Mouse (Mus musculus) limb, embryonic 14.5 days (tissue): ENCODE data around the gene Prrt3. TPM values are rescaled to one million over a fixed set of nuclear protein-coding genes. Genes with fewer than 3 reads are reported as not detected.

Source experiments
- ATAC-seq: fragments of 200-750 bp; cut with Nextera tagmentation; 2 replicates; pipeline ENCODE4 v1.8.0; 2017; ENCODE audit warnings: low read depth, moderate number of reproducible peaks, moderate TSS enrichment; ENCODE audit not compliant: low FRiP score
- DNase-seq: peaks from one replicate; pipeline ENCODE4 v3.0.0-alpha.2; 2015; ENCODE audit warnings: low spot score
- H3K27ac ChIP-seq: fragments of 300-500 bp; sonication (generic); replicated peaks from 2 replicates; pipeline ENCODE4 v1.5.1; 2014; ENCODE audit warnings: low read depth, mild to moderate bottlenecking, low read length, moderate library complexity, mixed read lengths
- H3K27me3 ChIP-seq: fragments of 300-500 bp; sonication (generic); 2 replicates; pipeline ENCODE4 v1.6.1; 2014; ENCODE audit warnings: low read length, mixed read lengths; ENCODE audit not compliant: control insufficient read depth, insufficient read depth
- H3K36me3 ChIP-seq: fragments of 300-500 bp; sonication (generic); 2 replicates; pipeline ENCODE4 v1.6.1; 2014; ENCODE audit warnings: mild to moderate bottlenecking, low read length, moderate library complexity, mixed read lengths; ENCODE audit not compliant: control insufficient read depth, insufficient read depth
- H3K4me1 ChIP-seq: fragments of 300-500 bp; sonication (generic); 2 replicates; pipeline ENCODE4 v1.6.1; 2014; ENCODE audit warnings: antibody characterized with exemption, low read length, mixed read lengths; ENCODE audit not compliant: control insufficient read depth, insufficient read depth
- H3K4me2 ChIP-seq: fragments of 300-500 bp; sonication (generic); replicated peaks from 2 replicates; pipeline ENCODE4 v1.6.1; 2014; ENCODE audit warnings: low read depth, mild to moderate bottlenecking, low read length, moderate library complexity; ENCODE audit not compliant: severe bottlenecking
- H3K4me3 ChIP-seq: fragments of 300-500 bp; sonication (generic); replicated peaks from 2 replicates; pipeline ENCODE4 v1.5.1; 2014; ENCODE audit warnings: low read length
- H3K9ac ChIP-seq: fragments of 300-500 bp; sonication (generic); 2 replicates; pipeline ENCODE4 v1.6.1; 2014; ENCODE audit warnings: mild to moderate bottlenecking, low read depth, low read length, moderate library complexity; ENCODE audit not compliant: severe bottlenecking
- H3K9me3 ChIP-seq: fragments of 300-500 bp; sonication (generic); 2 replicates; pipeline ENCODE4 v1.6.1; 2016; ENCODE audit warnings: low read length; ENCODE audit not compliant: control insufficient read depth
- POLR2A ChIP-seq: fragments of 200-500 bp; IDR thresholded peaks from 2 replicates; pipeline ENCODE4 v1.8.0; 2012; ENCODE audit warnings: inconsistent platforms, mild to moderate bottlenecking, moderate library complexity, borderline replicate concordance; ENCODE audit not compliant: insufficient read depth, insufficient read length; ENCODE audit errors: extremely low read depth
- WGBS: fragments of 180-500 bp; shearing (Covaris S2); extraction: QIAGEN DNeasy Blood & Tissue Kit; methylation state at CpG from one replicate; pipeline ENCODE4 v1.1.7; 2014; 5-methylcytosine and 5-hydroxymethylcytosine counted together
- polyA plus RNA-seq, 2 experiments: library from polyadenylated mRNA; depleted of rRNA in 1 of 2; stranded (reverse) in 1 of 2; unstranded in 1 of 2; fragments of >200 nt; fragmentation: Nextera tagmentation in 1 of 2; extraction: Ambion mirVana in 1 of 2; gene quantifications; 2 replicates each; pipeline versions ENCODE4 v1.2.1 to v1.2.3; 2012 to 2014

Prrt3 gene
- polyA plus RNA-seq, 2 experiments = 0.36 to 0.73 TPM

GRCm38 (mm10) chr6:113489410-113489809 lies 12.3 kb downstream of the Prrt3 start:
- 93% methylated on average over 14 of the region's 14 CpGs for WGBS

GRCm38 (mm10) chr6:113487125-113487576 lies 14.6 kb downstream of the Prrt3 start:
- ATAC-seq (no peak), DNase-seq (peak; percentile 73)
- H3K9ac ChIP-seq = no peak overlapping the region
- H3K4me2 ChIP-seq = no peak overlapping the region
- TF ChIP-seq POLR2A = no peak
- H3K36me3 ChIP-seq = peaks cover 6% of the 10 kb centered on the region; the same call in 1 of the 2 replicates
- 20% methylated on average over 7 of the region's 7 CpGs for WGBS
- peaks cover 9% of the 10 kb centered on the region for H3K27me3 ChIP-seq
- H3K9me3 ChIP-seq = no peaks in the 10 kb centered on the region
- H3K27ac ChIP-seq = no peak overlapping the region
- no peak overlapping the region for H3K4me3 ChIP-seq
- H3K4me1 ChIP-seq = peaks cover 8% of the 10 kb centered on the region; the same call in 1 of the 2 replicates

More at GRCm38 (mm10) chr6:113489410-113489809, 12.3 kb downstream of the Prrt3 start:
- Histone ChIP-seq H3K4me2 (no peak overlapping the region), H3K4me1 (peaks cover 5% of the 10 kb centered on the region; the same call in 1 of the 2 replicates), H3K27me3 (peaks cover 5% of the 10 kb centered on the region; the same call in 1 of the 2 replicates), H3K36me3 (peaks cover 6% of the 10 kb centered on the region; the same call in 1 of the 2 replicates), H3K9me3 (no peaks in the 10 kb centered on the region), H3K4me3 (no peak overlapping the region), H3K9ac (no peak overlapping the region), H3K27ac (no peak overlapping the region)
- TF ChIP-seq POLR2A = no peak
- ATAC-seq (no peak), DNase-seq (no peak)

DNA sequence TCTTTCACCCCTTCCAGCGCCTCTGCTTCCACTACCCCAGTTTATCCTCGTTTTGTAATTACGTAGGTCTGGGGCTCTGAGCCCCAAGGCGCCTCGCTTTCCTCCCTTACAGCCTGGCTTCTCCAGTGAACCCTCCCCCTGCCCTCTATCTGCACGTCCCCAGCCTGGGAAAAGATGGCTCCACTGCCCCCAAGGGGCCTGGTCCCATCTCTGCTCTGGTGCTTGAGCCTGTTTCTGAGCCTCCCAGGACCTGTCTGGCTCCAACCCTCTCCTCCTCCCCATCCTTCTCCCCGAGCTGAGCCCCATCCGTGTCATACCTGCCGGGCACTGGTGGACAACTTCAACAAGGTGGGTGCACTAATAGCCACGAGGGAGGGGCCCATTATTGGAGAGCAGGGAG lies 18.0 kb downstream of the Prrt3 start:
- no peak for TF ChIP-seq POLR2A
- 11% methylated on average over 10 of the region's 10 CpGs for WGBS
- no peak for DNase-seq

GRCm38 (mm10) chr6:113483100-113483615 lies 18.6 kb downstream of the Prrt3 start, which contains the start of gene Creld1:
Creld1 (plus strand) TSS chr6:113483297.
- peak within 1 kb of the TSS; percentile 69 for H3K4me2 ChIP-seq
- H3K4me1 ChIP-seq = peaks cover 8% of the 10 kb centered on the region; the same call in 1 of the 2 replicates
- WGBS = 2% methylated on average over 26 of the region's 26 CpGs
- no peaks in the 10 kb centered on the region for H3K36me3 ChIP-seq
- H3K9ac ChIP-seq = peak within 1 kb of the TSS; percentile 44
- ATAC-seq (peak; percentile 94), DNase-seq (peak; percentile 91)
- TF ChIP-seq POLR2A = no peak
- H3K27ac ChIP-seq = 0 out of 2 replicates have a peak within 1 kb of the TSS, but pooled peaks have one; percentile 3
- peaks cover 26% of the 10 kb centered on the region for H3K27me3 ChIP-seq
- no peaks in the 10 kb centered on the region for H3K9me3 ChIP-seq
- H3K4me3 ChIP-seq = peak within 1 kb of the TSS; percentile 41

More for the DNA sequence above, 18.0 kb downstream of the Prrt3 start:
- H3K27me3 ChIP-seq = peaks cover 26% of the 10 kb centered on the region
- H3K4me1 ChIP-seq = peaks cover 8% of the 10 kb centered on the region; the same call in 1 of the 2 replicates
- H3K4me3 ChIP-seq = peak overlapping the region; percentile 41
- H3K9me3 ChIP-seq = no peaks in the 10 kb centered on the region
- no peak overlapping the region for H3K27ac ChIP-seq
- no peak for ATAC-seq
- peak overlapping the region; percentile 69 for H3K4me2 ChIP-seq
- peak overlapping the region; percentile 44 for H3K9ac ChIP-seq
- H3K36me3 ChIP-seq = no peaks in the 10 kb centered on the region

DNA sequence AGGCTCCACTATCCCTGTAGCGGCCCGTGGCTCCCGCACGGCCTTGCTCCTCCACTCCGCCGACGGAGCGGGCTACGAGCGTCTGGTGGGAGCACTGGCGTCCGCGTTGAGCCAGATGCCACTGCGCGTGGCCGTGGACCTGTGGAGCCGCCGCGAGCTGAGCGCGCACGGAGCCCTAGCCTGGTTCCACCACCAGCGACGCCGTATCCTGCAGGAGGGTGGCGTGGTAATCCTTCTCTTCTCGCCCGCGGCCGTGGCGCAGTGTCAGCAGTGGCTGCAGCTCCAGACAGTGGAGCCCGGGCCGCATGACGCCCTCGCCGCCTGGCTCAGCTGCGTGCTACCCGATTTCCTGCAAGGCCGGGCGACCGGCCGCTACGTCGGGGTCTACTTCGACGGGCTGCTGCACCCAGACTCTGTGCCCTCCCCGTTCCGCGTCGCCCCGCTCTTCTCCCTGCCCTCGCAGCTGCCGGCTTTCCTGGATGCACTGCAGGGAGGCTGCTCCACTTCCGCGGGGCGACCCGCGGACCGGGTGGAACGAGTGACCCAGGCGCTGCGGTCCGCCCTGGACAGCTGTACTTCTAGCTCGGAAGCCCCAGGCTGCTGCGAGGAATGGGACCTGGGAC lies 19.1 kb downstream of the Prrt3 start:
- Histone ChIP-seq H3K4me2 (peak overlapping the region; percentile 69), H3K4me3 (peak overlapping the region; percentile 41), H3K27me3 (peaks cover 26% of the 10 kb centered on the region), H3K27ac (0 out of 2 replicates have a peak overlapping the region, but pooled peaks have one; percentile 3), H3K9ac (peak overlapping the region; percentile 37), H3K9me3 (no peaks in the 10 kb centered on the region), H3K4me1 (peaks cover 8% of the 10 kb centered on the region; the same call in 1 of the 2 replicates), H3K36me3 (no peaks in the 10 kb centered on the region)
- DNase-seq (no peak), ATAC-seq (peak; percentile 21)
- no peak for TF ChIP-seq POLR2A
- WGBS = 3% methylated on average over 49 of the region's 65 CpGs
